8 mouse cellular contexts compared by ENCODE assay signal in genomic region chr13:103120669-103121131, GRCm38 (mm10).
DNase-seq lines count a peak whose midpoint lies in the region; TF ChIP-seq lines count a peak whose summit lies in the region.

No protein-coding gene starts in this region.

- no peak for TF ChIP-seq POLR2A in cortical plate, adult 2 months (IDR thresholded peaks at IDR 0.05; ENCODE audit: extremely low read depth, insufficient read depth, low read length)

- no peak overlapping the region for H3K4me3 ChIP-seq in cortical plate, adult 2 months (ENCODE audit: insufficient read depth, low read length)
- no peak overlapping the region for H3K4me3 ChIP-seq in left cerebral cortex, adult 2 months

- DNase-seq in layer of hippocampus, adult 18-20 months (ENCODE audit: low spot score in 2 of 2): peak; percentile 11 to 70
- DNase-seq in layer of hippocampus, adult 9-10 months (ENCODE audit: low spot score): no peak
- DNase-seq in heart, postnatal 4 days: peak; percentile 32
- peak; percentile 22 to 27 for DNase-seq in left cerebral cortex, adult 2 months (ENCODE audit: extremely low spot score in 1 of 2, low spot score in 2 of 2)
- DNase-seq in retina, postnatal 1 day: peak; percentile 82
- no peak for DNase-seq in gastrocnemius, adult 18-20 months (ENCODE audit: low spot score)
- DNase-seq in gastrocnemius, postnatal 14 days: no peak

- H3K27ac ChIP-seq in cortical plate, adult 2 months (ENCODE audit: insufficient read depth, low read length): no peak overlapping the region
- no peak overlapping the region for H3K27ac ChIP-seq in left cerebral cortex, adult 2 months

- no peaks in the 10 kb centered on the region; the same call in 1 of the 2 replicates for H3K4me1 ChIP-seq in cortical plate, adult 2 months (ENCODE audit: control insufficient read depth, insufficient read depth, low read length)

- intact Hi-C loops in left cerebral cortex, adult 2 months (cut with DNase I): no loop called here
- intact Hi-C loops in gastrocnemius, postnatal 14 days (cut with DNase I; ENCODE audit: low total_unique reads): no loop called here

- TF ChIP-seq CTCF in cortical plate, adult 2 months (IDR thresholded peaks at IDR 0.05; ENCODE audit: extremely low read depth, insufficient read depth, low read length): peak; percentile 87
- TF ChIP-seq CTCF in left cerebral cortex, adult 2 months (IDR thresholded peaks at IDR 0.05): peak; percentile 76

Comparison
In these comparisons a context has a peak if more than half of its experiments do, and no peak if none do; other contexts are left out.
1. DNase-seq: peak in layer of hippocampus, adult 18-20 months (2 of 2), heart, postnatal 4 days (single experiment), left cerebral cortex, adult 2 months (2 of 2) and retina, postnatal 1 day (single experiment); none in layer of hippocampus, adult 9-10 months (single experiment), gastrocnemius, adult 18-20 months (single experiment) and gastrocnemius, postnatal 14 days (single experiment).